Mouse (Mus musculus) kidney, adult 2 months (tissue): ENCODE measurements around the gene Camkk2.

ENCODE experiments used
- CTCF ChIP-seq: fragments of 200-500 bp; conservative IDR thresholded peaks from 2 replicates; pipeline ENCODE4 v1.5.1; 2011; ENCODE audit warnings: low read depth, mild to moderate bottlenecking, control low read depth, low read length, moderate library complexity, mixed read lengths; ENCODE audit not compliant: insufficient read depth, insufficient read length
- POLR2A ChIP-seq: fragments of 200-500 bp; IDR thresholded peaks from one replicate; pipeline ENCODE4 v1.6.1; 2011; ENCODE audit warnings: low read depth, low read length, control low read depth

DNA sequence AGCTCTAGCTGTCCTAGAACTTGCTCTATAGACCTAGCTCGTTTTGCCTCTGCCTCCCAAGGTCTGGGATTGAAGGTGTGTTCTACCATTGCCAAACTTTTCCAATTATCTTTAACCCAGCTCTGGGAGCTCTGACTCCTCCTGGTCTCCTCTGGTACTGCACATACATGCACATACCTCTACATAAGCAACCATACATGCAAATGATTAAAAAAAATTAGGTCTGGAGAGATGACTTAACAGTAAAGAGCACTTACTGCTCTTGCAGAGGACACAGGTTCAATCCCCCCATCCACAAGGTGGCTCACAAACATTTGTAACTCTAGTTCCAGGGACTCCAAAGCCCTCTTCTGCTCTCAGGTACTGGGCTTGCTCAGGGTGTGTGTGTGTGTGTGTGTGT lies 44.8 kb upstream of the Camkk2 start:
- TF ChIP-seq POLR2A = no peak
- TF ChIP-seq CTCF = no peak
